Mouse (Mus musculus): ENCODE measurements around the gene Olfr101. TPM values are rescaled to one million over a fixed set of nuclear protein-coding genes. Genes with fewer than 3 reads are reported as not detected.

Gene Olfr101
- total RNA-seq (2021) = not detected
- long read RNA-seq, experiment 1 = 0 reads
- long read RNA-seq, experiment 2 = 0 reads

GRCm38 (mm10) chr17:37304213-37304612, at the start of gene Olfr101:
Olfr101 (minus strand) TSS chr17:37304313.
- no peak for DNase-seq (ENCODE audit: low spot score)

GRCm38 (mm10) chr17:37339598-37339997, 35.5 kb upstream of the Olfr101 start, which contains the start of gene Olfr103:
Olfr103 (minus strand) TSS chr17:37339698.
- DNase-seq (ENCODE audit: low spot score) = no peak

- no peak for DNase-seq (ENCODE audit: low spot score)
Observed at GRCm38 (mm10) chr17:37316954-37317353, 12.8 kb upstream of the Olfr101 start, which contains the start of gene Olfr102. Olfr102 (minus strand) TSS chr17:37317054.

- no peak for DNase-seq (ENCODE audit: low spot score)
Observed at GRCm38 (mm10) chr17:37310146-37310699, 6.1 kb upstream of the Olfr101 start.

- DNase-seq (ENCODE audit: low spot score) = no peak
Observed at GRCm38 (mm10) chr17:37308483-37308882, 4.4 kb upstream of the Olfr101 start.

- DNase-seq (ENCODE audit: low spot score) = no peak
Observed at GRCm38 (mm10) chr17:37283360-37283759, 20.8 kb downstream of the Olfr101 start, which contains the start of gene Olfr99. Olfr99 (minus strand) TSS chr17:37283460.

DNA sequence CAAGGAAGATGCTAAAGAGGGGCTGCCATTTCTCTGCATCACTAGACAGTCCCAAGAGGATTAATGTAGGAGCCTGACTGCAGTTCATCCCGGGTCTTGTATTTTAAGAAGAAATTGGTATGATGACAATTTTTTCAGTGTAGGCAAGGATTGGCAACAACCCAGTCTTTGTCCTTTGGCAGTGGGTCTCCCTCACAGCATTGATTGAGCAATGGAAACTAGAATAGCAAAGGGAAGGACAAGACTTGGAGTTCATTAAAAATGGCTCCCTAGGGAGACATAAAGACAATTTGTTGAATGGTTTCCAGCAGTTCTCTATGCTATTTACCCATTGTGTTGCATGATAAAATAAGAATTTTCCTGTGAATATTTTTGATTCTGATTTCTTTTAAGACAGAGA, 23.8 kb downstream of the Olfr101 start:
- DNase-seq (ENCODE audit: low spot score) = peak; percentile 45

DNA sequence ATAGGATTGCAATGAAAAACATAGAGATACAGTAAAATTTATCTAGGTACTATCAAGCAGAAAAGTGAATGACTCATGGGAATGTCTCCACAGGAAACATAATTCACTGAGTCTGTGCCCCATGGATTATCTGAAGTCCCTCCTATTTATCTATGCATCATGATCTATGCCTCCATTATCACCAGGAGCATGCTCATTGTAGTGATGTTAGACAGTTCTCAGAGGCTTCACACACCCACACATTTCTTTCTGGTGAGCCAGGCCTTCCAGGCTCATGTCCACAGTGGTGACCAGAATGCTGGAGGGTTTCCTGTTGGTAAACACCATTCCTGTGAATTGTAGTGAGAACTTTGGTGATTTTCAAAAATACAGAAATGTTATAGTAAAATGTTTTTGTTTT, 27.5 kb downstream of the Olfr101 start:
- DNase-seq (ENCODE audit: low spot score) = no peak

GRCm38 (mm10) chr17:37275626-37276248, 28.4 kb downstream of the Olfr101 start:
- no peak for DNase-seq (ENCODE audit: low spot score)

DNA sequence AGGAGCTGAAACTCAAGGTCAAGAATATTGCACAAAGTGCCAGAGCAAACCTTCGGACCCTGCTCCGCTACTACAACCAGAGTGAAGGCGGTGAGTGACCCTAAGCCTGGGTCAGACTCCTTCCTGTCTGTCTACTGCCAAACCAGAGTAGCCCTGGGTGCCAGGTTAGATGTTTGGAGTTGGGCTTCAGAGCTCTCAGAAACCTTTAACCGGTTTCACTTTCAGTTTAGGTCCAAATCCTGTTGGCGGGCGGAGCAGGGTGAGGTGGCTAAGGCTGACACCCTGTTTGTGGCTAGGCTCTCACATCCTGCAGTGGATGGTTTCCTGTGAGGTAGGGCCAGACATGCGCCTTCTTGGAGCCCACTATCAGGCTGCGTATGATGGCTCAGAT, 33.4 kb downstream of the Olfr101 start:
- DNase-seq (ENCODE audit: low spot score) = peak; percentile 58

GRCm38 (mm10) chr17:37270058-37270701, 33.9 kb downstream of the Olfr101 start, which contains the start of gene H2-M3:
H2-M3 (plus strand) TSS chr17:37270220.
- peak; percentile 95 for DNase-seq (ENCODE audit: low spot score)

DNA sequence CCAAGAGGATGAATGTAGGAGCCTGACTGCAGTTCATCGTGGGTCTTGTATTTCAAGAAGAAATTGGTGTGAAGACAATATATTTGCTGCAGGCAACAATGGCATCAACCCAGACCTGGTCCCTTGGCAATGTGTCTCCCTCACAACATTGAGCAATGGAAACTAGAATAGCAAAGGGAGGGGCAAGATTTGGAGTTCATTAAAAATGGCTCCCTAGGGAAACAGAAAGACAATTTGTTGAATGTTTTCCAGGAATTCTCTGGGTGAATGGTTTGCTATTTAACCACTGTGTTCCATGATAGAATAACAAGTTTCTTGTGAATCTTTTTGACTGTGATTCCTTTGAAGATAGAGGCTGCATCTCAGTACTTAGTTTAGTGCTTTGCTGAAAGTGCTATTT, 40.5 kb downstream of the Olfr101 start, which contains the start of gene Olfr98:
TSS of gene Olfr98 (minus strand) at position 124 of the 400 bp plus-strand sequence.
- DNase-seq (ENCODE audit: low spot score) = peak; percentile 15

DNA sequence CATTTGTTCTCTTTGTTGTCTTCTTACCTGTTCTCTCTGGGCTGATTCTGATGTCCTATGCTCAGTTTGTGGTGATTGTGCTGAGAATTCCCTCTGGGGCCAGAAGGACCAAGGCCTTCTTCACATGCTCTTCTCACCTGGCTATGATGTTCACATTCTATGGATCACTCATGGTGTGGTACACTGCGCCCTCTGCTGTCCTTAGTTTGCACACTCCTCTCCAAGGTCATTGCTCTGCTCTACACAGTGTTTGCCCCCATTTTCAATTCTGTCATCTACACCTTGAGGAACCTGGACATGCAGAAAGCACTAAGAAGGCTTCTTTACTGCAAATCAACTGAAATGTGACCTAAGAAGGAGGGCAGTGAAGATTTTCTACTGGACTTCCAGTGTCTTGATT, 53.6 kb downstream of the Olfr101 start:
- no peak for DNase-seq (ENCODE audit: low spot score)

GRCm38 (mm10) chr17:37249460-37249859, 54.7 kb downstream of the Olfr101 start:
- DNase-seq (ENCODE audit: low spot score) = no peak

Other genes with a start within 250 kb of the Olfr101 start
- gene Olfr90, start 215.8 kb downstream of the Olfr101 start, total RNA-seq (2021) = not detected
- not detected for gene Olfr91, start 206.0 kb downstream of the Olfr101 start, total RNA-seq (2021)
- gene Olfr92, start 184.2 kb downstream of the Olfr101 start, total RNA-seq (2021) = not detected
- gene Olfr93, start 142.8 kb downstream of the Olfr101 start, total RNA-seq (2021) = not detected
- under 1 TPM in 1 of 2 experiments, not detected in 1; 0.74 TPM for gene Ubd, start 110.4 kb downstream of the Olfr101 start, total RNA-seq (2021)
- not detected for gene Olfr94, start 103.3 kb downstream of the Olfr101 start, total RNA-seq (2021)
- gene Olfr95, start 91.2 kb downstream of the Olfr101 start, total RNA-seq (2021) = not detected
- not detected for gene Olfr96, start 84.2 kb downstream of the Olfr101 start, total RNA-seq (2021)
- gene Olfr97, start 67.0 kb downstream of the Olfr101 start, total RNA-seq (2021) = not detected
- not detected for gene Olfr98, start 40.6 kb downstream of the Olfr101 start, total RNA-seq (2021)
- 1 to 10 TPM in 1 of 2 experiments, under 1 TPM in 1; 0.94 to 1.9 TPM for gene H2-M3, start 34.1 kb downstream of the Olfr101 start, total RNA-seq (2021)
- gene Olfr99, start 20.9 kb downstream of the Olfr101 start, total RNA-seq (2021) = not detected
- not detected for gene Olfr102, start 12.7 kb upstream of the Olfr101 start, total RNA-seq (2021)
- not detected for gene Olfr103, start 35.4 kb upstream of the Olfr101 start, total RNA-seq (2021)
- not detected for gene Olfr104-ps, start 55.3 kb upstream of the Olfr101 start, total RNA-seq (2021)
- gene Olfr105-ps, start 74.7 kb upstream of the Olfr101 start, total RNA-seq (2021) = not detected
- gene Olfr106-ps, start 86.1 kb upstream of the Olfr101 start, total RNA-seq (2021) = not detected
- gene Olfr107, start 94.9 kb upstream of the Olfr101 start, total RNA-seq (2021) = not detected
- gene Olfr108, start 141.2 kb upstream of the Olfr101 start, total RNA-seq (2021) = not detected
- gene Olfr109, start 154.6 kb upstream of the Olfr101 start, total RNA-seq (2021) = not detected
- gene H2-M2, start 179.2 kb upstream of the Olfr101 start, total RNA-seq (2021) = not detected
- gene Olfr110, start 188.2 kb upstream of the Olfr101 start, total RNA-seq (2021) = not detected
- gene Olfr111, start 203.7 kb upstream of the Olfr101 start, total RNA-seq (2021) = not detected

Measured in gastrocnemius, adult 18-20 months (tissue).